Mouse (Mus musculus) mesoderm, embryonic 11.5 days (tissue): ENCODE results near the gene Dok1.

Experiments
- DNase-seq: peaks from one replicate; pipeline ENCODE4 v3.0.0-alpha.2; 2012; ENCODE audit warnings: low read depth, low spot score

The Dok1 gene

DNA sequence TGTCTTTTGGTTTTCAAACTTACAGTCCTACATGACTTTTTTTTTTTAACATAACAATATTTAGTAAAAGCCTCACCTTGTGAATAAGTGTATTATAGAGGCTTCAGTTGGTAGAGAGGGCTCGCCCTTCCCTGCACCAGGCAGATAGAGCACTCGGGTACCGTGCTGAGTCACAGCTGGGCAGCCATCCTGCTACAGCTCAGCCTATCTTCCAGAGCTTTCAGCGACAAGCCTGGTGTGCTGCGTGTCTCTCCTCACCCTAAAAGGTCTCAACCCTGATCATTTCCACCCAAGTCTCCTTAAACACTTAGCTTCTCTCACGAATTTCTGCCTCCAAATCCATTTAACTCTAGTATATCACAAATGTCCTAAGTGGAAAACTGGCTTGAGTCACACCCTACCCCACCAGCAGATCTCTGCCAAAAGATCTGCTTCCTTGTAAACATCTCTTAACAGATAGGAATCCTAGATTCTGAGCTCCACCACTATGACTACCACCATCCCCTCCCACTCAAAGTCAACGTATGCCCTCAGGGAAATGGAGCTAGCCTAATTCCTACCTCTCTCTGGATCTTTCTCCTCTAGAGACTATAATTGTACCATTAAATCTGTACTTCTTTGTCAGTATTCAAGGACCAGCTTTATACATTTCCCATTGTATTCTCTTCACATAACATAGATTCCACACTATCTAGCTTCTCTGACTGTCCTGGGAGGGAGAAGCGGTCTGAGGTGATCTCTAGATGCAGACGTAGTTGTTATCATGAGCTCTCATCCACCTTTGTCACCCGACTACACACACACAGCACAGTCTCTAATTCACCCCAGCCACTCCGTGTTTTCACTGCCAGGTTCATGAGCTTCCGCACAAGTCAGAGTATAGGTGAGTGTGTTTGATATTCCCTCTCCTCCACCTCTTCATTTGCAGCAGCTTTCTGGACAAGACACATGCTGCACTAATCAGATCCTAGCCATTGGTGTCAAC lies 18.5 kb downstream of the Dok1 start:
- DNase-seq = no peak

DNA sequence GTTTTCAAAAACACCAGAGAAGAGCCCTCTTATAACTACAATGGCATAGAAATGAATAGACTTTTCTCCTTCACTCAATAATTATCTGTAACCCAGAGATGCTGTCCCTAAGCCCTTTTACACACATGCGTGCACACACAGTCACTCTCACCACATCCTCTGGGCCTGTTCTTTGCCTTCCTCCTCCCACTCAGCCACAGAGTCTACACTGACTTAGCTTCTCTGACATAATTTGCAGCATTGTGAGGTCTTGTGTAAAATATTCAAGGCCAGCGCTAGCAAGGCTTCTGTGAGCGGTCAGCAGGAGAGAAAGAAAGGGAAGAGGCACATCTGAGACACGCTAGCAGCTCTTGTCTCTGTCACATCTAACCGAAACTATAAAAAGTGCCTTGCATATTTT lies 19.8 kb downstream of the Dok1 start:
- DNase-seq = no peak

DNA sequence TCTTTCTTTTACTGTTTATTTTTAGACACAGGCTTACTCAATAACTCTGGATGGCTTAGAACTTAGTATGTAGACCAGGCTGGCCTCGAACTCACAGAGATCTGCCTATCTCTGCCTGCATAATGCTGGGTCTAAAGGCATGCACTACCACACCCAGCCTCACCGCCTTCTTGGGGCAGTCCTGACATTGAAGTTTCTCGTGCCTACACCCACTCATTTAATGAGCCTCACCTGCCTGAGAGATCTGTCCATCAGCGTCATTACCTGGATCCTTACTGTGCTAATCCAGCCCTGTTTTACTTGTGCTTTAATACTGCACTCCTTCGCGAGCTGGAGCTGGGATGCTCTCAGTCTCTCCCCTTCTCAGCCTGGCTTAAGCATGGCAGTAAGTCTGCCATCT lies 21.5 kb downstream of the Dok1 start:
- DNase-seq = no peak

DNA sequence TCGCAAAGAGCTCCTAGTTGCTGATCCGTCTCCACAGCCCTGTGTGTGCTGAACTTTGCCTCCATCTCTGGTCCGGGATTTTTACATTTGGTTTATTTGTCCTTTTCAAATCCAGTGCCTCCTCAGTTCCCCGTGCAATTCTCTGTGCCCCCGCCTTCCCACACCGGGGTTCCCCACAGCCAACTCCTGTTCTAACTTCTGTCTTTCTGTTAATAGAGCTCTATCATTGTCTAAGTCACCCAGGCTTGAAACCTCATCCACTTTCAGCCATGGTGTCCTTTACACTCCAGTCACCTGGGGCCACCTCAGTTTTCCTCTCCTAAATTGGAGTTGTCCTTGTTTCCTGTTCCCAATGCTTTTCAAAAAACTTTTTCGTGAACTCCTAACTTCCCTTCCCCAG lies 22.0 kb downstream of the Dok1 start:
- DNase-seq = no peak

DNA sequence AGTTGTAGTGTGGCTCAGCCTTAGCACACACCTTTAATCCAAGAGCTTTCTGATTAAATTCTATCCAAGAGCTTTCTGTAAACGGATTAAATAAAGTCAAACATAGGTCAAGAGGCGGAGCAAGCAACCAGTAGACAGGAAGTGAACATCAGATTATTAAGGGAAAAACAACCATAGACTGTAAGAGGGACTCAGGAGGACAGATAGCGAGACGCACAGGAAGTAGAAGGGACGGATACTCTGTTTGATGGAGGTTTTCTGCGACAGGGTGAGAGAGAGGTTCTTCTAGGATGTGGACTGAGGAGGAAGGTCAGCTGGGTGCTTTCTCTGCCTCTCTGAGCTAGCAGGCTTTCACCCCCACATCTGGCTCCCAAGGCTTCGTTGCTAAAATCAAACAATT lies 23.3 kb downstream of the Dok1 start:
- no peak for DNase-seq

DNA sequence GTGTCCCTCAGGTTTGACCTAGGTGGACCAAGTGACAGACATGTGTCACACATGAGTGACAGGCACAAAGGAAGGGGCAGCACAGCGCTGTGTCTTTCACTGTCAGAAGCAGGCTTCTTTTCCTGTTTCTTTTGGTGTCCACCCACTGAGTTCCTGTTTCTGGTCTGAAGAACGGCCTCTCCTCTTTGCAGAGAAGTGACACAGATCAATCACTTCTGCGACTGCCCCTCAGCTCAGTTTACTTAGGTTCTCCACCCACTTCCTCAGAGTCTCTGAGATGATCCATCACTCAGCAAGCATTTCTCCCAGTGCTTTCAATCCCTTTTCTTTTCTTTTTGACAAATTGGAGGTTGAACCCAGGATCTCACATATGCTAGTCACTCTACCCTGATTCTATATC lies 24.6 kb downstream of the Dok1 start:
- DNase-seq = no peak

DNA sequence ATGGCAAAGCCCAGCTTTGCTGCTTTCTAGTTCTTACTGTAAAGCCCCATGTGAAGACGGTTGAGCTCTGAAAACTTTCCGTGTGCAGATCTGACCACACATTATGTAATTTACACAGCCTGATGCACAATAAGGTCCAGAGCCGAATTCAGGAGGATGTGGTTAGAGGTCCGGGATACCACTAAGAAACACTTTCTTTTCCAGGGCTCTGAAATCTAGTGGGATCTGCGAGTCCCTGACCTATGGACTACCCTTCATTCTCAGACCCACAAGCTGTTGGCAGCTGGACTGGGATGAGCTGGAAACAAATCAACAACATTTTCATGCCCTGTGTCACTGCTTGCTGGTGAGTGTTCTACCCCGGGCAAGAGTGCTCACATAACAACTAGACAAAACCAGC lies 27.2 kb downstream of the Dok1 start:
- no peak for DNase-seq

DNA sequence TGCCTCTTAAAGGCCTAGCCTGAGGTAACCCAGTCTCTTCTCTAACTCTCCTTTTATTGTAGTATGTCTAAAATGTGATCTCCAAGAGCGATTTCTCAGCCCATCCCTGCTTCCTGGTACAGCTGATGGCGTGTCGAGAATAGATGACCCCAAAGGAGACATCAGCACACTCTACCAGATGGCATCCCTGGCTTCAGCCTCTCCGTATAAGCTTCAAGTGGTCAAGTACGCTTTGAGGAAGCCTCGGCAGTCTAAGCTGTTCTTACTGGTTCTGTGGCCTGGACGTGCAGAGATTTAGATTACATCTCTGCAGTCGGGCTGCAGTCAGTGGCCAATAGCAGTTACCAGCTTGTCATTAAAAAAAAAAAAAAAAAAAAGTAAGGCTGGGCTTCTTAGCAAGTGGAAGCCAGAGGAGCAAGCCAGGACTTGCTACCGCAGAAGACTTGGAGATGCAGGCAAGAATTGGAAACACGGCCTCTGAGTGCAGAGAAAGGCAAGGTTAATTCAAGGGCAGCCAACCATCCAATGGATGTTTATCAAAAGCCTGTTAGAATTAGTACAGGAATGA lies 27.7 kb downstream of the Dok1 start:
- DNase-seq = no peak

DNA sequence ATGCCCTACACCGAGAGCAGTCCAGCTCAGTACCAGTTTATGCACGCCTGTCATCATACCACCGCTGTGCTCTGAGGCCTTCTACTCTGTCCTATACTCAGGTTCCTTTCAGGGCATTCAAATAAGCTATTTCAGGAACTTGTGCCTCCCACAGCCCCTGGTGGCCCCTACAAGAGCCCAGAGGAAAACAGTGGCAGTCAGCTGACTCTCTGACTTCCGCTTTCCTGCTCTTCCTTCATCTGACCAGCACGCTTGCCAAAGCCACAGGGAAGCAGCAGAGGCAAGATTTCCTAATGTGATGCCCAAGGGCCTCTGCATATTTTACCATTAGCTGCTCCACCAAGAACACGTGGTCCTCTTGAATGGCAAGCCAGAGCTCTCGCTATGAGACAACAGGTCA lies 28.4 kb downstream of the Dok1 start:
- DNase-seq = no peak

DNA sequence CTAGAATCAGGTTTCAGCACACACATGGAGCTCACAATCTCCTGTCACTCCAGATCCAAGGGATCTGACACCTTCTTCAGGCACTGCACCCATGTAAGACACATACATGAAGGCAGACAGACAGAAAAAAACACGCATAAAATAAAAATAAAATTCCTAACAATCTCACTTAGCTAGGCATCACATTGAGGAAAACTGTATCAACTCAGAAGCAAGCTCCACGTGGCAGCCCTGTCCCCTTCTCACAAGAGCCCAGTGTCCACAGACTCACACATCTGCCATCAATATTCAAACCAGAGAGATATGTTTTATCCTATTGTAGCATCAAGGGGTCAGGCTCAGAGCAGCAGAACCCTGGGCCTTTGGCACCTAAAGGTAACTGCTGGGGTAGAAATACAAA lies 29.0 kb downstream of the Dok1 start:
- DNase-seq = no peak

DNA sequence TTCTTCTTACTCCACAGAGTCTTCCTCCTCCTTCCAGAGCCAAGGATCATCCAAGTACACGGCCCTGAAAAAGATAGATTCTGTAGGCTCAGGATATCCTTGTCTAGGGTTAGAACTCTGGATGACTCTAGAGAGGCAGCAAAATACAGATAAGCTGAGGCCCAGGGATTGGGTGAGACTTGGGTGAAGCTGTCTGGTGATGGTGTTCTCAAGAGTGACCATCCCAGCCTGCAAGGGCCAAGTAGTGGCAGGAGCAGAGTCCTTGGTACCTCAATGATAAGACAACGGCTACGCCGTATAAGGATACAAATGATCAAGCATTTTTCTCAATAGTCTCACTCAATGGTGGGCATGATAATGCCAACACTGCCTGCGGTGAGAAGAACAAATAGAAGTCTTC lies 29.4 kb downstream of the Dok1 start:
- DNase-seq = no peak

DNA sequence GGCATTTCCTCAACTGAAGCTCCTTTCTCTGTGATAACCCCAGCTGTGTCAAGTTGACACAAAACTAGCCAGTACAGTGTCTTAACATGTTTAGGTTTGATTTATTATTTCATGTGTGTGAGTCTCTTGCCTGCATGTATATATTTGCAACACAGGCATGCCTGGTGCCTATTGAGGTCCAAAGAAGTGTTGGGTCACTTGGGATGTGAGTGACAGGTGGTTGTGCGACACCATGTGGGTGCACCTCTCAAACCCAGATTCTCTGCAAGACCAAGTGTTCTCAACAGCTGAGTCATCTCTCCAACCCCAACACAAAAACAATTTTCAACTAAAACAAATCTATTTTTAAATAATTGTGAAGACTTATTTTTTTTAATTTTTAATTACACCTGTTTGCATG lies 30.2 kb downstream of the Dok1 start:
- DNase-seq = no peak

DNA sequence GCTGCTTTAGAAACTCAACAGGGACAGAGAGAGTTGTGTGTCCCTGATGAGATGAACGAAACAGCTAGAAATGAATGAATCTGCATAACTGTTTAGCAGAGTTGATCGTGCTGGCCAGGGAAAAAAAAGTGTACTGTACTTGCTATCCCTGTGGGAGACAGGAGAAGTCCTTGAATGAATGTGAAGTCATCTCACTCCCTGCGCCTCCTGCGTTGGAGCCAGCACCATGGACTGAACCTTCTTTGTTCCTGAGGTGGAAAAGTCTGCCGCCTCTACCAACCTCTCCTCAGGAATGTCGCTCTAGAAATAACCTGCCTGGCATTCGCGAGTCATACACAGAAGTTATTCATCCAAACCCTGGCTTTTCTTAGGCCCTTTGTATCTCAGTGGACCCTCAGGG lies 33.3 kb downstream of the Dok1 start:
- DNase-seq = no peak

DNA sequence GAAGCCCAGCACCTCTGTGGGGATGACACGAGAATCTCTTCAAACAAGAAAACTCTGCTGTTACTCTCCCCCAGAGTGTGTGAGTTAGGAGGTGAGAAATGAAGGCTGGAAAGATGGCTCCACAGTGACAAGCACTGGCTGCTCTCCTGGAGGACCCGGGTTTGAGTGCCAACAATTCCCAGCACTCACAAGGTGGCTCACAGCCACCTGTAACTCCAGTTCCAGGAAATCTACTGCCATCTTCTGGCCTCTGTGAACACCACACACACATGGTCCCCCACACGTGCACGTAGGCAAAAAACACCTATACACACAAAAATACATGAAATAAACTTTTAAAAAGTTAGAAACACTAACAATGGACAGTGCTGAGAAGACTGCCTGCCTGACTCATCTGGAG lies 34.9 kb downstream of the Dok1 start:
- no peak for DNase-seq

DNA sequence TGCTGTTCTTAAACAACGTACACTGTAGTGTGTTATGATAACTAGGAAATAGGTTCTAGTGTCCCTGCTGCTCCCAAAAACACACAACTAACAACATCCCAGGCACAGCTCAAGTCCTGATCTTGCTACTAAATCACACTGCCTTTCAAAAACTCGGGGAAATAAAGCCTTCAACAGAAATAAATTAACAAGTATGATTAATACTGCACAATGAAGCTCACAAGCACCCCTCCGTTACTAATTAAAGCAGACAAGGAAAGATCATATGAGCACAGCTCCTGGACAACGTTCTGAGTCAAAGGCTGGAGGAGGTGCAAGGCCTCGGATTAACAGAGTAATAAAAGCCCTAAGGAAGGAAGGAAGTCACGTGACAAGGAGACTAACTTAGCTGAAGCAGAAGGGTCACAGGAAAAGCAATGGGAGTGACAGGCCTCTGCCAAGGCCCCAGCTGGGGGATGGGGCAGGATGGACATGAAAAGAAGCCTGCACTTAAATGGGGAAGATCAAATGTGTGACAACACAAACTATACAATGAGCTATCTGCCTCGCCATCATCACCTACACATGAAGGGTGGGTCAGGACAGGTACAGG lies 35.7 kb downstream of the Dok1 start:
- no peak for DNase-seq

DNA sequence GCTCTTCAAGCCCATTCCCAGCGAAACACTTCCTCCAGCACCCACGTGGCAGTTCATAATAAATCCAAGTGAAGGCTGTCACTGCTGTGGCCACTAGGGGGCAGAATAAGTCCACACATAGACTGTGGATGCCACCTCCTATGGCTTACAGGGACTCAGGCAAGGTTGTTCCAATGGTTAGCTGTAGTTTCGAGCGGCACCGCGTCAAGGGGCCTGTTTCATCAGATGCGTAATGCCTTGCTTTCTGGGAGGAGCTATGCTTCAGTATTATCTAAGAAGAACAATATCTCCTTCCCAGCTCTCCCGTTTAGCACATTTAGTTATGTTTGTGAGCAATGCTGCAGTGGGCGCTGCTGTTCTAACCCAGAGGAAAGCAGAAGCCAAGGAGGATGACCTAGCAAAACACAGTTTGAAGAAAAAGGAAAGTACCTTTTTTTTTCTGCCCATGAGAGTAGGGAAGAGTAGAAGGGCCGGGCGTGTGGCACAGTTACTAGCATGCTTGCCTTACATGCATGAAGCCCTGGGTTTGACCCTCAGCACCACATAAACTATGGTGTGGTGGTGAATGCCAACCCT lies 36.4 kb downstream of the Dok1 start:
- peak; percentile 95 for DNase-seq

DNA sequence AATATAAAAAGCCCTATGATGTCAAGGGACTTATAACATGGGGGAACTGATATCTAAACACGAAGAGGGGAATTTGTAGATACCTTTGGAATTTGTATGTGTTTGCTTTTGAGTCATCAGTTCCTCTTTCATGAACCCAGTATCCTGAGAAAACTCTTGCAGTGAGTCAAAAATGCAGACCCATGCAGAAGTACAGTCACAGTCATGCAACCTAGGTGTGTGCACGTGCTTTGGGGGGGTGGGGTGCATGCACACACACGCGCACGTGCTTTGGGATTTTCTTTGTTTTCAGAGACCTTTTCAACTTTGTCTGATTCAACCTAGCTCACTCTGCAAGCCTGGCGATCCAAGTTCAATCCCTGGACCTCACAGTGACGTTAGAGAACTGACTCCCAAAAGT lies 38.9 kb downstream of the Dok1 start:
- no peak for DNase-seq

DNA sequence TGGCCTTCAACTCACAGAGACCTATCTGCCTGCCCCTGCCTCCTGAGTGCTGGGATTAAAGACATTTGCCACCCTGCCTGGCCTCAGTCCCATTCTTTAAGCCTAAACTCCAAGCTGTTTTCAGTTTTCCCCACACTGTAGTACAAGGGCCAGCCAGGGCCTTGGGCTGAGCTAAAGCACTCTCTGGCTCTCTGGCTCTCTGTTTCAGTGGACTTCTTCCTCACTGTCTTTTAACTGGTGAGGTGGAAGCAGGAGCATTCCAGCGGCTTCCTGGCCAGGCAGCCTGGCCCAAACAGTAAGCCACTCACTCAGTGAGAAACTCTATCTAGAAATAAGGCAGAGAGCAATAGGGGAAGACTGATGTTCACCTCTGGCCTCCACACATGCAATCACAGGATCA lies 39.6 kb downstream of the Dok1 start:
- no peak for DNase-seq

DNA sequence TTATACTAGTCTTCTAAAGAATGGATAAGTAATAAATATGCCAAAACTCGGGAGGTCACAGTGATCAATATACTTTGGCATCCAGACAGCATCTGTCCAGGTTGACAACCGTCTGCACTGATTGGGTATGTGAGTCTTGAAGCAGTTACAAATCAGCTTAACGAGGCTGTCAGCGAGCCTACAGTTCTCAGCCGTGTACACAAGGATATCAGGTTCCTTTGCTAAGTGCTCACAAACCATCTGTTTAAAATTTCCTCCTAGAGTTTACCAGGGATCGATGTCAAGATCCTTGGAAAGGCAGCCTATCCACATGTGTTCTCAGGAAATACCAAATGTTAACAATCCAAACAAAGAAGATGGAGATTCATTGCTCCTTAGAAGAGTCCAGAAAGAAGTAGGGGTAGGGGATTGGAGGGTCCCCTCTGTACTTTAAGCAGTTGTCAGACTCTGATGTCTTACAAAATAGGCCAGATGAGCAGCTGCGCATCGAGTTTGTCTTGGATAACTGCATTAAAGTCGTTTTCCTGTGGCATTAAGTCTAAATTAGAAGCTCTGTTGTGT lies 45.8 kb downstream of the Dok1 start:
- DNase-seq = peak; percentile 82
